Mouse (Mus musculus) stomach, postnatal 0 days (tissue): ENCODE results near the gene Sox11.

ENCODE experiments used
- CTCF ChIP-seq: IDR thresholded peaks from 2 replicates; pipeline ENCODE4 v1.5.1; 2016; ENCODE audit warnings: antibody characterized with exemption, low read depth, mild to moderate bottlenecking, moderate library complexity
- EP300 ChIP-seq: optimal IDR thresholded peaks from 2 replicates; pipeline ENCODE3; 2016; ENCODE audit warnings: antibody characterized with exemption

DNA sequence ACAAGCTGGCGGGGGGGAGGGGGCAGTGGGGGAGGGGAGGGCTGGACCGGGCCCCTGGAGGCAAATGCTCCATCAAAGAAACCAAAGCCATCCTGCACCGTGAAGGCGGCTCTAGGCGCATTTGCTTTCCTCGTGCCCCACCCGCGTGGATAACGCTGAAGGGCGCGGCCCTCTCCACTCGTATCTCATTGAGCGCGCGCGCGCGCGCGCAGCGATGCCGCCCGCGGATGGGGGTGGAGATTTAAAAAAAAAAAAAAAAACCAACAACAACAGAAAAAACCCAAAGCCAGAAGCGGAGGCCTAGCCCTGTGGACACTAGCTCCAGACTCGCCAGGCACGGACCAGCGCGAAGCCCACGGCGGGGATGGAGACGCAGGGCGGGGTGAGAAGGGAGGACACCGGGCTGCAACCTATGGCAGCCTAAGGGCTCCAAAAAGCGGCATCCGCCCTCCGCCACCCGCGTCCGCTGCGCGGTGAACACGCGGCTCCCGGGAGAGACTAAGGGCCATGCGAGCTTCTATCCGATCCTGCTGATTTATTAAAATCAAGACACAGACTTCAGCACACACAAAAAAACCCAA lies 3.1 kb downstream of the Sox11 start:
- TF ChIP-seq CTCF (no peak), EP300 (no peak)
